Mouse (Mus musculus): ENCODE data around the gene Slc25a17. TPM values are rescaled to one million over a fixed set of nuclear protein-coding genes. Genes with fewer than 3 reads are reported as not detected.

The Slc25a17 gene
- total RNA-seq, 2 experiments from 2014 or later, result 66.2 to 69.2 TPM

Other genes starting within 250 kb of the Slc25a17 start
- gene Mrtfa, start 170.1 kb downstream of the Slc25a17 start, total RNA-seq (2014; fragmentation: Nextera tagmentation), result 30.9 and 36.9 TPM in 2 replicates
- gene Mrtfa, start 170.1 kb downstream of the Slc25a17 start, total RNA-seq (2017), result 11.1 and 12.6 TPM in 2 replicates
- gene Mchr1, start 125.3 kb downstream of the Slc25a17 start, total RNA-seq (2014; fragmentation: Nextera tagmentation), result not detected in 2 replicates
- not detected in 2 replicates for gene Mchr1, start 125.3 kb downstream of the Slc25a17 start, total RNA-seq (2017)
- 134 and 171 TPM in 2 replicates for gene St13, start 39.3 kb upstream of the Slc25a17 start, total RNA-seq (2014; fragmentation: Nextera tagmentation)
- 292 and 310 TPM in 2 replicates for gene St13, start 39.3 kb upstream of the Slc25a17 start, total RNA-seq (2017)
- 14.8 and 17.3 TPM in 2 replicates for gene Xpnpep3, start 39.3 kb upstream of the Slc25a17 start, total RNA-seq (2014; fragmentation: Nextera tagmentation)
- gene Xpnpep3, start 39.3 kb upstream of the Slc25a17 start, total RNA-seq (2017), result 17.1 and 22.4 TPM in 2 replicates
- not detected in 2 replicates for gene Dnajb7, start 47.5 kb upstream of the Slc25a17 start, total RNA-seq (2014; fragmentation: Nextera tagmentation)
- gene Dnajb7, start 47.5 kb upstream of the Slc25a17 start, total RNA-seq (2017), result not detected in 2 replicates
- gene Rbx1, start 105.5 kb upstream of the Slc25a17 start, total RNA-seq (2014; fragmentation: Nextera tagmentation), result 251 and 317 TPM in 2 replicates
- gene Rbx1, start 105.5 kb upstream of the Slc25a17 start, total RNA-seq (2017), result 170 and 241 TPM in 2 replicates
- gene Ep300, start 224.5 kb upstream of the Slc25a17 start, total RNA-seq (2014; fragmentation: Nextera tagmentation), result 120 and 136 TPM in 2 replicates
- 20.7 and 38.5 TPM in 2 replicates for gene Ep300, start 224.5 kb upstream of the Slc25a17 start, total RNA-seq (2017)